8 mouse cellular contexts compared by ENCODE assay signal in the genomic region with DNA sequence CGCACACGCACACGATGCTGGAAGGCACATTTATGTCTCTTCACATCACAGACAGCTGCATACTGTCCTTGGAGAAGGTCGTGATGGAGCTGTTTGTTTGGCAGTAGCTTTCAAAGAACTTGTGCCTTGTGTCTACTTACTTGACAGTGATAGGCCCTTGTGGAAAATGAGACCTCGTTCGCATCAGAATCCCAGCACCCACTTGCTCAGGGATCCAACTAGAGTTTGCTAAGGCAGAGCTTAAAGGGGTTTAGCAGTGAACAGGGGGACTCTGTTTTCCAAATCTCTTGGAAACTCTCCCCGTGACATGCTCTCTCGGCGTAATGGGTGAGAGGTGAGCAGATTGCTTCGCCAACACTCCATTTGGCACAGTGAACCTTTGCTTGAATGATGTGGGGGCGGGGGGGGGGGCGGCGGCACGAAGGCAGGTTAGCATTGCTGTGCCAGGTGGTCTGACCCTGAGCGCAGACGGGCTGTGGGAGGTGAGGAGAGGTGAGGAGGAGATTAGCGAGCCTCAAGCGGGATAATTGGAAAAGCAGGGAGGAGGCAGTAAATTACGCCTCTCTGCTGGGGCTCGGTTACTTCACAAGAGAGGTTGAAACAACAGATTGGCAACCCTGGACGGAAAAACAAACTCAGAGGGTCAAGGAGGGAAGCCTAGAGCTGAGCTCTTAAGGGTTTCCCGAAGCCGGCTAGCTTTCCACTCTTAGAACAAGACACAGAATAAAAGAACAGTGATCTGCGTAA. TPM values are rescaled to one million over a fixed set of nuclear protein-coding genes. Genes with fewer than 3 reads are reported as not detected.
DNase-seq lines count a peak whose midpoint lies in the region; ATAC-seq and TF ChIP-seq lines count a peak whose summit lies in the region.

No protein-coding gene starts in this region.

- H3K4me2 ChIP-seq in forebrain, postnatal 0 days (ENCODE audit: low read depth), result peak overlapping the region; percentile 41
- H3K4me2 ChIP-seq in lung, embryonic 15.5 days, result peak overlapping the region; percentile 45

- 15% methylated on average over 24 of the region's 24 CpGs for WGBS in forebrain, postnatal 0 days
- 15% methylated on average over 22 of the region's 24 CpGs for WGBS in lung, embryonic 15.5 days
- 66% methylated on average over 24 of the region's 24 CpGs for WGBS in thymus, adult 2 months

- H3K27me3 ChIP-seq in E14TG2a.4 (ENCODE audit: insufficient read depth, low read length), result peaks cover 37% of the 10 kb centered on the region
- no peaks in the 10 kb centered on the region for H3K27me3 ChIP-seq in forebrain, postnatal 0 days (ENCODE audit: insufficient read depth, low read length)
- H3K27me3 ChIP-seq in lung, embryonic 15.5 days, result no peaks in the 10 kb centered on the region
- no peaks in the 10 kb centered on the region for H3K27me3 ChIP-seq in thymus, adult 2 months (ENCODE audit: control insufficient read depth, insufficient read depth, low read length)

- ATAC-seq in forebrain, postnatal 0 days, result no peak
- no peak for ATAC-seq in lung, embryonic 15.5 days (ENCODE audit: borderline replicate concordance, extremely low read depth, low FRiP score, low TSS enrichment)

- no peaks in the 10 kb centered on the region for H3K36me3 ChIP-seq in E14TG2a.4 (ENCODE audit: insufficient read depth, low read length)
- H3K36me3 ChIP-seq in forebrain, postnatal 0 days (ENCODE audit: insufficient read depth), result no peaks in the 10 kb centered on the region
- H3K36me3 ChIP-seq in lung, embryonic 15.5 days, result no peaks in the 10 kb centered on the region
- H3K36me3 ChIP-seq in thymus, adult 2 months (ENCODE audit: control insufficient read depth, insufficient read depth, low read length), result no peaks in the 10 kb centered on the region

- DNase-seq in cerebellum, postnatal 14 days, result peak; percentile 43 to 48
- no peak for DNase-seq in cerebellum, adult 11-12 months
- peak; percentile 24 for DNase-seq in forebrain, postnatal 0 days
- no peak for DNase-seq in thymus, adult 2 months
- no peak for DNase-seq in cerebellum, postnatal 36 days
- no peak for DNase-seq in thymus, postnatal 25 days

- no peak for TF ChIP-seq CTCF in E14TG2a.4 (conservative IDR thresholded peaks at IDR 0.05; ENCODE audit: low read length)
- no peak for TF ChIP-seq CTCF in forebrain, postnatal 0 days (IDR thresholded peaks at IDR 0.05; ENCODE audit: low read depth)
- no peak for TF ChIP-seq CTCF in thymus, adult 2 months (IDR thresholded peaks at IDR 0.05; ENCODE audit: borderline replicate concordance, control insufficient read depth, extremely low read depth, insufficient read depth, low read length, poor library complexity)

- 0 out of 2 replicates have a peak overlapping the region, but pooled peaks have one; percentile 13 for H3K4me3 ChIP-seq in E14TG2a.4 (replicated peaks; ENCODE audit: low read length)
- peak overlapping the region; percentile 2; the same call in 1 of the 2 replicates for H3K4me3 ChIP-seq in forebrain, postnatal 0 days (ENCODE audit: low read depth, low read length)
- 0 out of 2 replicates have a peak overlapping the region, but pooled peaks have one; percentile 7 for H3K4me3 ChIP-seq in lung, embryonic 15.5 days
- H3K4me3 ChIP-seq in thymus, adult 2 months (ENCODE audit: control insufficient read depth, insufficient read depth, low read length), result no peak overlapping the region

- no peak for TF ChIP-seq POLR2A in thymus, adult 2 months (IDR thresholded peaks at IDR 0.05; ENCODE audit: control insufficient read depth, extremely low read depth, insufficient read depth, low read length, poor library complexity)

- no peak overlapping the region for H3K9ac ChIP-seq in forebrain, postnatal 0 days
- no peak overlapping the region for H3K9ac ChIP-seq in lung, embryonic 15.5 days

- peaks cover 17% of the 10 kb centered on the region for H3K9me3 ChIP-seq in E14TG2a.4 (ENCODE audit: low read length)
- H3K9me3 ChIP-seq in forebrain, postnatal 0 days (ENCODE audit: low read length), result no peaks in the 10 kb centered on the region
- H3K9me3 ChIP-seq in lung, embryonic 15.5 days, result no peaks in the 10 kb centered on the region

- H3K4me1 ChIP-seq in E14TG2a.4 (replicated peaks; ENCODE audit: low read depth, low read length), result peaks cover 34% of the 10 kb centered on the region
- no peaks in the 10 kb centered on the region for H3K4me1 ChIP-seq in forebrain, postnatal 0 days (ENCODE audit: insufficient read depth)
- no peaks in the 10 kb centered on the region for H3K4me1 ChIP-seq in lung, embryonic 15.5 days
- no peaks in the 10 kb centered on the region for H3K4me1 ChIP-seq in thymus, adult 2 months (replicated peaks; ENCODE audit: control insufficient read depth, insufficient read depth, low read length)

- no peak overlapping the region for H3K27ac ChIP-seq in forebrain, postnatal 0 days (ENCODE audit: low read depth, low read length)
- H3K27ac ChIP-seq in lung, embryonic 15.5 days, result no peak overlapping the region
- no peak overlapping the region for H3K27ac ChIP-seq in thymus, adult 2 months (ENCODE audit: control insufficient read depth, insufficient read depth, low read length)

RNA-seq across cellular contexts. Expression of gene Foxo1, which starts 57.4 kb away (rescaled TPM):
- total RNA-seq in forebrain, postnatal 0 days (2014; rRNA removed), result 6.3 and 8.1 TPM in 2 replicates
- polyA plus RNA-seq in forebrain, postnatal 0 days (2015; fragmentation: Nextera tagmentation; extraction: Ambion mirVana), result 5.0 and 6.3 TPM in 2 replicates
- polyA plus RNA-seq in lung, embryonic 15.5 days (2015; fragmentation: Nextera tagmentation; extraction: Ambion mirVana), result 5.6 and 6.0 TPM in 2 replicates
- 20.9 and 30.6 TPM in 2 replicates for polyA plus RNA-seq in thymus, adult 2 months (2012; rRNA removed)

Comparison
In these comparisons a context has a peak if more than half of its experiments do, and no peak if none do; other contexts are left out.
1. DNase-seq: peak in cerebellum, postnatal 14 days (2 of 2) and forebrain, postnatal 0 days (single experiment); none in cerebellum, adult 11-12 months (single experiment), thymus, adult 2 months (single experiment), cerebellum, postnatal 36 days (0 of 2) and thymus, postnatal 25 days (single experiment).